Mouse (Mus musculus) right cerebral cortex, adult 18-20 months (tissue): Measurements from ENCODE around the gene Tmem72.

Experiments
- DNase-seq: peaks from one replicate; pipeline ENCODE4 v3.0.0; 2022; ENCODE audit warnings: mixed read lengths

Tmem72 gene

DNA sequence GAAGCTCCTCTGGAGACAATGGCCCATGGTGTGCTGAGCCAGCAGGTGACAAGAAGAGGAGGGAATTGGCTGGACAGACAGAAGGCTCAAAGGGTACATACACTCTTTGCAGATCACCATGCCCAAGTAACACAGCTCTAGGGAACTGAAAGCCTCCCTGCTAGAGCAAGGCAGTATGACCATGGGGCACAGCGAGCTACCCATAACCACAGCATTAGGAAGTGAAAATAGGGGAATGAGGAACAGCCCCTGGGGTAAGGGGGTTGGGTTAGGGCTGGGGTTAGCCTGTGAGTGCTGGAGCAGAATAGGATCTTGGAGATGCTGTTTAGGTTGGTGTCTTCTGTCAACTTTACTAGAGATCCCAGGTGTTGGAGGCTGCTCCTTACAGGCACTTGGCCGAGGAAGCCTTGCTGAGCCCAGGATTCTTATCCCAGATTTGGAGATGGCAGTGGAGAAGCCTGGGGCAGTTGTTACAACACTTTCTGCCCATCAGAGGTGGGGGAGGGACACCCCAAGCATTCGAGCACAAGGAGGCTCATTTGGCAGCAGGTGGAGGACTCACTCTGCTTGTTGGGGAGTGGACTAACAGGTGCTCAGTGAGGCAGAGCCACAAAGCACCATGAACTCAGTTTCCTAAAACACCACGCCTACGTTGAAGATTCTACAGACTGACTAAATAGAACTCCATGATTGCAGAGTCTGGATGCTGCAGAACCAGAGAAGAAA lies 37.0 kb downstream of the Tmem72 start:
- no peak for DNase-seq

DNA sequence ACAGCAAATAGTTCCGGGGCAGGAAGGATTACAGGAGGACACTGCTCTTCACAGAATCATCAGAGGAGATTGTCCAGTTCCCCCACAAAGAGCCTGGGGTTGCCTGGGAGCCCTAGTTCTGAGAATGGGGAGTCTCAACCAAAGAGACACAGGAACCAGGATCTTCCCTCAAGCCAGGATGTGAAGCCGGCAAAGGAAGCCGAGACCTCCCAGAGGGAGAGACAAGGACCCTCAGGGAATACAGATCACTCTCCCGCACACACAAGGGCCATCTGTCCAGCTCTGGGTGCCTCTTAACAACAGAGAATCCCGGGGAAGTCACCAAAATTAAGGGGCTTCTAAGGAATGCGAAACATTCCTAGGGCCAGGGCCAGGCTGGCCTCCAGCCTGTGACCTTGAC lies 39.4 kb downstream of the Tmem72 start:
- DNase-seq, result no peak

DNA sequence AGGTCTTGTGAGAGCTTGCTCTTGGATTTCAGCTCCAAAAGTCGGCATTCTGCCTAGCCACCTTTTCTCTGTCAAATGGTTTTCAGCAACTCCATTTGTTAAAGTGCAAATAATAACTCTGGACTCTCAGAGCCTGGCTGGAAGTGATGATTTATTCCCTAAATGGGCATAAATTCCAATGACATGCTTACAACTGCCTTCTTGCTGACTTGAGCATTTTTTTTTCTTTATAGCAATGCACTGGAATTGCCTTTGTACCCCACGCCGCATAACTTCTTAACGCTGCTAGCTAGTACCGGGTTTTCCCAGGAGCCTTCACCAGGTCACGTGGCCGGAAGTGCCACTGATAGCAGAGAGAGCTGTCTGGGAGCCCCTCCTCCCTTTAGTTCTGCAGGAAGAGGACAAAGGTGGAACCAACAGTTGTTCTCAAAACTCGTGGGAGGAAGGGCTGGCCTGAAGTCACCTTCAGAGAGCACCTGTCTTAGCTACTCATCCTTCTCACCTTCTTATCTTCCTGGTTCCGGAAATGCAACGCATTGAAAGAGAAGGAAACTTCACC lies 40.3 kb downstream of the Tmem72 start:
- no peak for DNase-seq

DNA sequence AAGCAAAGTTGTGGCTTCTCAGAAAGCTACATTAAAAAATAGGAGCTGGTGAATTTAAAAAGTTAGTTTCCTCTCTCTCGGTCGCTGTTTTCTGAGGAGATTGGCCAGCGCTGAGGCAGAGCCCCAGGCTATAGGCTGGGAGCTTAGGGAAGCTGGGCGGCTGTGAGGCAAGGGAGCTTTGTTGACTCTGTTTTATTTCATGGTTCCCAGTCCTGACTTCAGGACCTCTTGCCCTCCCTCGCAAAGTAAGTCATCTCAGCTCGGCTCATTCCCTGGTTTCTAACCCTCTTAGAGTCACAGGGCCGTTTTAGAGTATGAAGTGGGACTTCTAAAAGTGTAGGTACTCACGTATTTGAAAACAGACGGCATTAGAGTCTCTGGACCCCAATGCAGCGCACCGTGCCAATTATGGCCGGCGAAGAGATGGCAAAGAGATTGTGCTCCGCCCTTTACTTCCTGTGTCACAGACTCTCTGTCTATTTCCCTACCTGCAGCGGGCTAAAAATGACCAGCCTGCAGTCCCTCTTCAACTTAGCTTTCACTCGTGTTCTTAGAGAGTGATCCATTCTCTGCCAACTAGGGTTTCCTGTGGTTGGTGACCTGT lies 42.3 kb downstream of the Tmem72 start:
- DNase-seq, result no peak

DNA sequence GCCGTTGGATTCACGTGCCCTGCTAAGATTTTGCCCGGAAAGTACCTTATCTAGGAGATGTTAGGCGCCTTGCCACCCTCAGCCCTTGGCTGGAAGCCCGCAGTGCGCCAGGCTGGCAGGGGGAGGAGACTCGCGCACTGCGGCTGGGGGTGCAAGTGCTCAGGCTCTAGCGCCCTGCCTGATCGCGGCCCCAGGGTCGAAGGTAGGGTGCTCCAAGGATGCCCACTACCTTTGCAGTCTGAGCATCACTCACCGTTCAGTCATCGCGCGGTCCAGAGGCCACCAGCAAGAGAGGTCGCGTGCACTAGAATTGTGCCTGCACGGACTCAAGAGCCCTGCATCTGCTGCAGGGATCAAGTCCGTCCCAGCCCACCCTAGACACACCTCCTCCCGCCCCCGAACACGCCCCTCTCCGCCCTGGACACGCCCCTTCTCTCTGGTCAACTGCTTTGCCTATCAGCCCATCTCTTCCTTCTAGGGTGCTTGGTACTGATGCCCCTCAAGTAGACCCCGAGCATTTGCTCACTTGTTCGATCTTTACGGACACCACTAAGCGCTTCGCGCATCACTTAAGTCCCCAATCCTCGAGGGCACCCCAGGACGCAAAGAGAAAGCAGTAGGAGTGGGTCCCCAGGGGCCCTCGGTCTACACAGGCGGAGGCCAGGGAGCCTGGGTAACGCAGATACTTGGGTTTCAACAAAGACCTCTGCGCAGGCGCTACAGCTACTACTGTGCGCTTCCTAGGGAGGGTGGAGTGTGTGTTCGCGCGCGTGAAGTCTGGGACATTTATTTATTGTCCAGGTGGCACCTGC lies 43.0 kb downstream of the Tmem72 start, which contains the start of gene Rassf4:
Gene Rassf4, minus strand, starts transcription at position 482 of the 812 bp plus-strand sequence.
- peak; percentile 62 for DNase-seq

DNA sequence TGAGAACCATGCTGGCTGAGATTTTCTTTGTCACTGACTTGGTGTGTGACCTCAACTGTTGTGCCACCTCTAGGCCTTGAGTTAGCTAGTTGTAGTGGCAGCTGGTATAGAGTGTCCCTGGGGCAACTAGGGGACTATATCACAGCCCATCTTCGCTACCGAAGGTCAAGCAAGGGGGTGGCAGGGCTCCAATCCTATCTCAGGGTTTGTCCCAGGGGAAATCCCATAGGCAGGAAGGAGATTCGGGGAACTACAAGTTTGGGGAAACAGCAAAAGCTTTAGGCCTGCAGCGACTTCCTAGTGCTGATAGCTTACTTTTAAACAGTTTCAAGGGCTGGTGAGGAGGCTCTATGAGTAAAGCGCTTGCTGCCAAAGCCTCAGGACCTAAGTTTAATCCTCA lies 44.4 kb downstream of the Tmem72 start:
- DNase-seq, result no peak

DNA sequence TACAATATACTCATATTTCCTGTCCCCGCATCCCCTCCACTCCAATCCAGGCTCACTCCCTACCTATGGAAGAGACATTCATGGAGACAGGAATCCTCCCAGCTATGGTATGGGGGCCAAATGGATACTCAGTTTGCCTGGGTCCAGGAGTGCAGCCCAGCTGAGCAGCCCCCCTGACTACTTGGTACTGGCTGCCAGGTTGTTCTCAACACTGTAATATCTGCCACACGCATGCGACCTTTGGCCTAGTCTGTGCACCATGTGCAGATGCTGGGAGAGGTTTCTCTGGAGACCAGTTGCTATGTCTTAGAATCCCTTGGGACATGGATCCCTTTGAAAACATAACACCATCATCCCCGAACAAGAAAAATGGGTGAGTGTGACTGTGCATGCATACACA lies 44.9 kb downstream of the Tmem72 start:
- DNase-seq, result no peak

DNA sequence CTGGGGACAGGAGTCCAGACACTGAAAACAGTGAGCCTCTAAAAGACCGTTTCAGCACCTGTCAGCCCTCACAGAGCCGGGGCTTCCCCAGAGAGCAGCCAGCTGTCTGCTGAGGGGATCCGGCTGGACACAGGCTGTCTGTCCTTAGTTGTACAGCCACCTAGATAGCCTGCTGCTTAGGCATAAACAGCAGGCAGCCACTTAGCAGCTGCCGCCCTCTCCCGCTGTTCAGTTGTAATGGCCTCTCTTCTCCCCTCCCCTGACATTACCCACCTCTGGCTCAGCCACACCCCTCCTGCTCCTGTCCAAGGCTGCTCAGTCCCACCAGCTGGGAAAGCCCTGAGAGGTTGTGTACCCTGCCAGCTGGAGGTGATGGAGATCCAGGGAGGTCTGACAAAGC lies 45.7 kb downstream of the Tmem72 start:
- no peak for DNase-seq

DNA sequence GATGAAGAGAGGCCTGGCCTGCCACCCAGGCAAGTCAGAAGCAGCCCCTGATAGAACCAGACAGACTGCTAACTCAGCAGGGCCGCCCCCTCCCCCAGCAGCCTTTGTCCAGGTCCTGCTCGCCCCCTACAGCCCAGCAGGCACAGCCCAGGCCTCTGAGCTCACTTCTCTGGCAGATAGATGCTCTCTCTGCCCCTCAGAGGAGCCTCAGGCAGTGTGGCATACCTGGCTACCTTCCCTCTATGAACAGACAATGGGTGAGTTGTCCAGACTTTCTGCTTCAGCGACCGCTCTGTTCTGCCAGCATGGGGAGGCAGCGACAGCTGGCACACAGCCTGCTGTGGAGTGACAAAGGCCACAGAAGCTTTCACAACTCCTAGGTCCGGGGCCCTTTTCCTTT lies 46.6 kb downstream of the Tmem72 start:
- no peak for DNase-seq

DNA sequence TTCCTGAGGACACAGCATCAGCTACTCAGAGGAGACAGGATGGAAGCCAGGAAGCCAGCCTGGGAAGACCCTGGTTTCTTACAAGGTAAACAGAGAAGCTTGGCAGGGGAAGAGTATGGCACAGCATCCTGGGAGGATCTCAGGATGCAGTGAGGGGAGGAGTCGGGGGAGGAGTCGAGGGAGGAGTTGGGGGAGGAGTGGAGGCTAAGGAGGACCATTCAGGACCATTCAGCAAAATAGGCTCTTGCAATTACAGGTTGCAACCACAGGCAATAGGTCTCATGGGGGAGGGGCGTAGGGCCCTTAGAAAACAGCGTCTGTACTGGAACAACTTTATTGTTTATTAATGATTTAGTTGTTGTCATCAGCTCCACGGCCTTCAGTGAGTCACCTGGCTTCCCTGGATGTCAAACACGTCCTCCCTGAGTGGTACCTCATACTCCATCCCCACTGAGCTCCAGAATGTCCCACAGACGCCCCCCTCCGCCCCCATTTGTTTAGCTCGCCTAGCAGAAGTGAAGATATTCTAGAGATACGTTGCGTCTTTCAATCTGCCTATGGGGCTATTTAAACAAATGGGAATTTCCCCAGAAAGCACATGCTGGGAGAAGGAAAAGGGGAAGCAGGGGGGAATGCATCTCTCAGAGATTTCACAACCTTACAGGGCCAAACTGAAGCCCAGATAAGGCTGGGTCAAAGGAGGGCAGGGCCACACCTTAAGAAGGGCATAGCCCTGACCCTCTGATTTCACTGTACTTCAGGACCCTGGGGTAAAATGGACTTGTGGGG lies 47.8 kb downstream of the Tmem72 start:
- DNase-seq, result no peak

DNA sequence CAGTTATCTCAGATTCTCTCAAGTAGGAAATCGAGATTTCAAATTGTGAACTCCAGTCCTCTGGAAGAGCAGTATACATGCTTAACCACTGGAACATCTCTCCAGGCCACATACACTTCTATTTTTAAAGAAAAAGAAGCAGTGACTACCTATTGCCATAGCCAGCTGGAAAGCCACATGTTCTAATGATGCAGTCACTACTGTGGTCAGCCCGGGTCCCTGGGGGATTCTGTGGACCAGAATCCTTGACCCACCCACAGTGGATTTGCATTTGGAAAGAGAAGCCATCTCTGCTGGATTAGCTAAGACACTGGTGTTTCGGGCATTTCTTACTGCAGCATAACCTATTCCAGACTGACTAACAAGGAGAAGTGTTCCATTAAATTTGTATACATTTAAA lies 49.3 kb downstream of the Tmem72 start:
- DNase-seq, result no peak

DNA sequence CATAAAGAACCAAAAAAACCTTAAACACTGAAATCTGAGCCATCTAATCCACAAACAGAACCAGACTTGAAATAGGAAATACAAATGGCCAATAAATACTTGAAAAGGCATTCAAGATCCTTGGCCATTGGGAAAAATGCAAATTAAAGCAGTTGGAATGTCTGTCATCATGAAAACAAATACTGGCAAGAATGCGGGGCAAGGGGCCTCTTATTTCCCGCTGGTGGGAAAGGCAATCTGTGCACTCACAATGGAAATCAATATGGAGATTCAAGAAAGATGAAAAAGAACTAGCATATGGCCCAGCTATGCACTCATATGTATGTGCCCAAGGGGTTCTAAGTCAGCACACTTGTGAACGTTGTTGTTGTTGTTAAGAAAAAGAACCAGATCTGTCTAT lies 49.8 kb downstream of the Tmem72 start:
- no peak for DNase-seq

DNA sequence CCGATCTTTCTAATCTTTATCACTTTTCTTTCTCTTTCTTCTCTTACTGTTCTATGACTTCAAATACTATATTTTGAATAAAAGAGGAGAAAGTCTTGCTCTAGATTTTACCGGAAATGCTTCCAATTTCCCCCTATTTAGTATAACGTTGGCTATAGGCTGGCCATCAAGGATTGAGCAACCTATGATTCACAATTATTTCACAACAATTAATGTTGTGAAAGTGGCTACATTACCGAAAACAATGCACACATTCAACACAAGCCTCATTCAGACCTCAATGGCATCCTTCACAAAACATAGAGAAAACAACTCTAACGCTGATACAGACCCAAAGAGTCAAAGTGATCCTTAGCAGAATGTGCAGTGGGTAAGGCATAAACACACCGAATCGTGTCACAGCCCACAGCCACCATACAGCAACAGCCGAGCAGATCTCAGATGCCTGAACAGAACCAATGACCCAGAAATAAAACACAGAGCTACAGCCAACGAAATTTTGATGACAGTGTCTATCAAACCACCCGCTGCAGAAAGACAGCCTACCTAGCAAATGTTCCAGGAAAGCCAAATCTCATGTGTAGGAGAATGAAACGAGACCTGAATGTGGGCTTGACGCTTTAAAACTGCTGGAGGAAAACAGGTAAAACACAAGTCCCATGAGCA lies 50.5 kb downstream of the Tmem72 start:
- no peak for DNase-seq

DNA sequence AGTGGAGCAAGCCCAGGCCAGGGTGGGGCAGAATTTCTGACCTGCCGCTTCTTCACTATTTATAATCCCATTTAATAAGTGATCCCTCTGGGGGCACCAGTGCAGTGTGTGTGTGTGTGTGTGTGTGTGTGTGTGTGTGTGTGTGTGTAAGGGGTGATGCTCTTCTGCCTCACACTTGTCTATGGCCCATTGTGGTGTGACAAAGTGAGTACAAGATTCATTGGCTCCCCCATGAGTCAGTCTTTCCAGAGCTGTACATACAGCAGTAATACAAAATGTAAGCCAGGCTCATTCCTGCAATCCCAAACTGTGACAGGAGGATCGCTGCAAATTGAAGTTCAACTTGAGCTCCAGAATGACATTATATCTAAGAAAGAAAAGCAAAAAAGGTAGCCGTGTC lies 51.9 kb downstream of the Tmem72 start:
- DNase-seq, result no peak

DNA sequence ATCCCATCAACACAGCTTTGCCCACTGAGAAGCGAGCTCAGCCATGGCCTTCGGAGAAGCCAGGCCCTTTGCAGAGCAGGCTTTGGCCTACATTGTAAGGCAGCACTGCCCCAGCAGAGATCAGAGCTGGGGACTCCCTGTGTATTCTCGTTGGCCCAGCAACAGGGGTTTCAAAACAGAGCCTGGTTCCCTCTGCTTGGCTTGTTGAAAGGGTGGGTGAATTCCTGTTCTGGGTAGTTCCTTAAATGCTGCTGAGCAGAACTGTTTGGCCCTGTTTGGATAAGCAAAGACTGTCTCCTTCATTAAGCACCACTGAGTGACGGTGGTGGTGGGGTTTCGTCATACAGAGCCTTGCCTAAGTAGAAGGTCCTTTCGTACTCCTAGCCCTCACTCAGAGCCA lies 52.7 kb downstream of the Tmem72 start:
- no peak for DNase-seq

DNA sequence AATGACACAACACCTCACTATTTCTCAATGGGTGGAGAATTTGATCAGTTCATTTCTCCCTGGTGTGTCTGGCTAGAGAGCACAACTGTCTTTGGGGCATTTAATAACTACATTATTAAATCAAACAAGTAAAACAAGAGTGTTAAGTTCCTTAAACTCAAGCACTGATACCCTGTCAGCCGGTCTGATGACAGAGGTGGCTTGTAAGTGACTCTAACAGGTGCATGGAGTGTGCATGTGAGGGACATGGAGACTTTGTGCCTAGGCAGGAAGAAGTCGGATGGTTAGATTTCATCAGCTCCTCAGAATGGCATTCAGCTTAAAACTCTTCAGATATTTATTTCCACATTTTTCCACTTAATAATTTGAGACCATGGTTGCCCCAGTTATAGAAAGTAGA lies 53.3 kb downstream of the Tmem72 start:
- no peak for DNase-seq

DNA sequence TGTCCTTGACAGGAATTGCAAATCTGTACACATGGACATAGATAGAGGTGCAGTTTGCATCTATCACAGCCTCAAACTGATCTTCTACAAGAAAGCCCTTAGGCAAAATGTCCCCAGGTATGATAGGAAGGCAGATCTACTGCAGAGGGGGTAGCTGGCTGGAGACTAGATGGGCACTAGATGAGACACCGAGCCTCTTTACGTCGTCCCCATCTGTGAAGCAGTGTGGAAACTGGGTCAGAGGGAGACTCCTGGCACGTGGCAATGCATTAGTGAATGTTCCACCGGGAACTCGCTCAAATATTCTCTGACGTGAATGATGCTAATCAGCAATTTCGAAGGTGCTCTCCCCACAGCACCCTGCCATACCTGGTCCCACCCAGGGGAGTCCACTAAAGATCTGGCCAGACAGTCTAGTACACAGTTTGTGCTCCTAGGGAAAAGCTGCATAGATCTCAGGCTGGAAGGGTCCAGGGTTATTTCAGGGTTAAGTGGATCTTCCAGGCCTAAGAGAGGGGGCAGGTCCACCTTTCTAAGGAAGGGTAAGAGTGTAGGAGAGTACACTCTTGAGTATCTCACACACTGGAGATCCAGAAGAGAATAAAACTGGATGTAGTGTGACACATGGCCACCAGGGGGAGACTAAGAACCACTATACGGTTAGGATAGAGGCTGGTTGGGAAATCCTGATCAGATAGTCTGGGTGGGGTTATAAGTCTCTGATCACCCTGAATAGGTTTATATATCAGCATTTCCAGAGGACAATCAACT lies 62.8 kb downstream of the Tmem72 start:
- peak; percentile 44 for DNase-seq

DNA sequence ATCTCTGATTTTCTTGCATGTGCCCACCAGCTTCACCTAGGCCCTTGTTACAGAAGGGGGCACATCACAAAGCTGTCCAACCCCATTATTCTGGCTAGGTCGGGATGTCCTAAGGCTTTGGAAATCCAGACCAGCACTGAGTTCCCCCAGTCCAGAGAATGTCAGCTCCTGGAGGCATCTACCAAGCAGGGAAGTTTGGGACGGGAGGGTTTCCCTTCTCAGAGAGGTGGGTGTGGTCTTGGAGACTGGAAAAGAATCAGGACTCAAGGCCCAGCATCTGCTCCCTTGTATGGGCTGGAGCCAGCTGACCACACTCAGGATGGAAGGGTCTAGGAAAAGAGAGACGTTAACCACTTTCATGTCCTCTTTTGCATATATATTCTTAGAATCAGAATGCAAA lies 63.5 kb downstream of the Tmem72 start:
- no peak for DNase-seq

DNA sequence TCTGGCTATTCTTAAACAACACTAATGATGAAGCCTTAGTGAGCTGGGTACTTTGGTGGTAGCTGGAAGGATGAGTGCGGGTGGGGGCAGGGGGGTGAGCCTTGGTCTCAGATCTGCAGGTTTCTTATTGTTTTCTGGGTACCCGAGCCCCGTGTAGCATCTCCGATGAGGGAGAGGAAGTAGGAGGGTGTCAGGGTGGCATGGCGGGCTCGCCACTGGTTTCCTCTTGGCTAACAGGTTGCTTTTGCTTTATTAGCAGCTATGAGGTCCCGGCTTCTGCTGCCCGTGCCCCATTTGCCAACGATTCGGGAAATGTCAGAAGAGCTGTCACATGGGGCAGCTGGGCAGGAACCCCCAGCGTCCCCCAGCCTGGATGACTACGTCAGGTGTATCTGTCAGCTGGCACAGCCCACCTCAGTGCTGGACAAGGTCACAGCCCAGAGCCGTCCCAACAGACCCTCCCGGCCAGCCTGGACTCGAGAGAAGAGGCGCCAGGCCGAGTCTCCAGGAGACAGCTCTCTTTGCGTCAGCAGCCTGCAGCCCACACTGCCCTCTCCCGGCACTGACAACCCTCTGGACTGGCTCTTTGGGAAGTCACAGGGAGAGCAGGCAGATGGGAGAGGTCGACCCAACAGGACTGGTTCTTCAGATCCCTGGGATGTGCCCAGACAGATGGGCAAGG lies 65.1 kb downstream of the Tmem72 start:
- DNase-seq, result no peak

DNA sequence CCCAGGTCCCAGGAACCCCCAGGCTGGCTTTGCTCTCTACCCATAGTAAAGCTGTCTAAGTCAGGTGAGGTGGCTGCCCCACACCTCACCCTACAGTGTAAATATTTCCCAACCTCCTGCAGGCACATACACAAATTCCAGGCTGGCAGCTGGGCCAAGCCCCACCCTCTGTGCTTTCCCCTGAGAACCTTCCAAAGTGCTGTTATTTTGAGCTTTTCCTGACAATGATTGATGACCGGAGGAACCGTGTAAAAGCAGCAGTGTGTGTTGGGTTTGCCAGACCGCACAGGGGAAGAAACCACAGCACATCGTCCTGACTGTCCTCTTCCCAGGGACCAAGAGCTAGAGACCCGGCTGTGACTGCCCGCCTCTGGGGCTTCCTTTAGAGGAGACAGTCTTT lies 66.3 kb downstream of the Tmem72 start, which contains the start of gene Depp1:
Gene Depp1, plus strand, starts transcription at position 204 of the 400 bp plus-strand sequence.
- DNase-seq, result no peak

DNA sequence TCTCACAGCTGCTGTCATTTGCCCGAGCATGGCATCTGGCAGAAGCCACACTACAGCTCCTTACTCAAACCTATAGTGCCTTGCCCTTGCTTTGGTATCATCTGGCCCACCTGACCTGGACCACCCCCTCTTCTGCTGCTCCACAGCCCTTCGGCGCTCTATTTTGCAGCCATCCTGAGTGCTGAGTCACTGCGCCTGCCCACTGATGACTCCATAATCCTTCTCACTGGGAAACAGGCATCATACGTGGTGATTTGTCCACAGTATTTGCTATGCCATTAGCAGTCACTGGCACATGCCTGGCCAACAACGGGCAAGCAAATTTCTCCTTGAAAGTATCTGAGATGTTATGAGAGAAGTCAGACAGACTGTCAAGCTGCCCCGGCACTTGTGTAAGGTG lies 66.9 kb downstream of the Tmem72 start:
- DNase-seq, result no peak
